In the genomic region with DNA sequence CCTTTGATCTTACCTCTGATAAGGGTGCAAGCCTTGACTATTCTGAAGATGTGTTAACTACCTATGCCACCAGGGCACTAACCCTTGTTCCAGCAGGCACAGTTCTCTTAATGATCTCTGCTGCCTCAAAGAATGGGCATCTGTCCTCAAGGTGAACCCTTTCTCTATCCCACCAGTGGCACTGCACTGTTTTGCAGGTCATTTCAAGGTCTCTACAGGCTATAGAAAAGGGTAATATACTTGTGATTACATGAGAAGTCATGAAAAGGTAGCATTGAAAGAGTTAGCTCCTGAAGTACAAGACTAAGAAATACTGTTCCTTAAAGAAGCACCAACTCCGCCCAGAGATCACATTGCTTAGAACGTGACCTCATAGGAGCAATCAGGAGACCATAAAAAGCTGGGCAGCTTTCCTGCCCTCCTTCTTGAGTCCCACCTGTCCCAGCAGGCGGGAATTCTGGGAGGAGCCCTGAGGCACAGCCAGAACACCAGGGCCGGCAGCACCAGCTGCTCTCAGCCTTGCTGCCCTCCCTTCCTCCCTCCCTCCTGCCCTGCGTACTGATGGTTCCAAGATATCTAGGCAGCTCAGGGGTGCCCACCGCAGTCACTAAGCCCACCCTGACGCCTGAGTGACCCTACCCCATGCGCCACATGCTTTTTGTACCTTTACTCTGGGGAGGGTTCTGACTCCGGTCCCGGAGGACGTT, we compare ENCODE assay signal across 8 mouse cellular contexts.
A peak's percentile ranks its signal among the peaks of the same experiment; 100 is the strongest.
DNase-seq lines count a peak whose midpoint lies in the region; ATAC-seq and TF ChIP-seq lines count a peak whose summit lies in the region.

No protein-coding gene starts in this region.

- H3K36me3 ChIP-seq in forebrain, embryonic 10.5 days (replicated peaks): no peaks in the 10 kb centered on the region
- no peaks in the 10 kb centered on the region for H3K36me3 ChIP-seq in hindbrain, embryonic 13.5 days
- no peaks in the 10 kb centered on the region for H3K36me3 ChIP-seq in liver, embryonic 12.5 days

- H3K9ac ChIP-seq in hindbrain, embryonic 13.5 days: peak overlapping the region; percentile 75
- H3K9ac ChIP-seq in liver, embryonic 12.5 days: peak overlapping the region; percentile 55

- 33% methylated on average over 11 of the region's 11 CpGs for WGBS in forebrain, embryonic 10.5 days
- 23% methylated on average over 11 of the region's 11 CpGs for whole genome bisulfite sequencing in hindbrain, embryonic 13.5 days
- WGBS in liver, embryonic 12.5 days (ENCODE audit: insufficient replicate concordance): 6% methylated on average over 11 of the region's 11 CpGs

- peak; percentile 75 for ATAC-seq in hindbrain, embryonic 13.5 days (ENCODE audit: low FRiP score)
- ATAC-seq in liver, embryonic 12.5 days: peak; percentile 46; the same call in 1 of the 2 replicates

- H3K4me3 ChIP-seq in left cerebral cortex, adult 2 months: peak overlapping the region; percentile 40
- peak overlapping the region; percentile 55 for H3K4me3 ChIP-seq in forebrain, embryonic 10.5 days
- H3K4me3 ChIP-seq in hindbrain, embryonic 13.5 days: peak overlapping the region; percentile 45
- H3K4me3 ChIP-seq in liver, embryonic 12.5 days: peak overlapping the region; percentile 55

- TF ChIP-seq CTCF in left cerebral cortex, adult 2 months (IDR thresholded peaks at IDR 0.05): no peak; the same call in 1 of the 2 replicates

- H3K27me3 ChIP-seq in forebrain, embryonic 10.5 days (ENCODE audit: poor library complexity, severe bottlenecking): no peaks in the 10 kb centered on the region
- H3K27me3 ChIP-seq in hindbrain, embryonic 13.5 days: no peaks in the 10 kb centered on the region
- no peaks in the 10 kb centered on the region for H3K27me3 ChIP-seq in liver, embryonic 12.5 days (replicated peaks)

- no peaks in the 10 kb centered on the region for H3K9me3 ChIP-seq in forebrain, embryonic 10.5 days
- H3K9me3 ChIP-seq in hindbrain, embryonic 13.5 days: no peaks in the 10 kb centered on the region
- H3K9me3 ChIP-seq in liver, embryonic 12.5 days (replicated peaks): no peaks in the 10 kb centered on the region

- peaks cover 34% of the 10 kb centered on the region for H3K4me1 ChIP-seq in forebrain, embryonic 10.5 days
- H3K4me1 ChIP-seq in hindbrain, embryonic 13.5 days (replicated peaks): peaks cover 32% of the 10 kb centered on the region
- peaks cover 9% of the 10 kb centered on the region for H3K4me1 ChIP-seq in liver, embryonic 12.5 days

- H3K4me2 ChIP-seq in hindbrain, embryonic 13.5 days: peak overlapping the region; percentile 83
- H3K4me2 ChIP-seq in liver, embryonic 12.5 days: peak overlapping the region; percentile 72

- DNase-seq in left cerebral cortex, adult 2 months (ENCODE audit: extremely low spot score in 1 of 2, low spot score in 2 of 2): no peak
- no peak for DNase-seq in left cerebral cortex, adult 18-20 months (ENCODE audit: low spot score in 2 of 2)
- peak; percentile 84 for DNase-seq in brain, adult 2 months (ENCODE audit: low read depth, low spot score)
- DNase-seq in forebrain, embryonic 10.5 days (ENCODE audit: extremely low spot score, low spot score): peak; percentile 36
- DNase-seq in naive thymus-derived CD4-positive, alpha-beta T cell, adult 2 months (ENCODE audit: low read depth): peak; percentile 83
- peak; percentile 71 for DNase-seq in thymus, postnatal 4 days

- intact Hi-C loops in left cerebral cortex, adult 2 months (cut with DNase I): loop anchor here (10.0 kb wide), 2 partner anchors 154 to 364 kb away; no protein-coding TSS in a partner anchor

- peak overlapping the region; percentile 86 for H3K27ac ChIP-seq in left cerebral cortex, adult 2 months
- H3K27ac ChIP-seq in forebrain, embryonic 10.5 days: peak overlapping the region; percentile 87
- H3K27ac ChIP-seq in hindbrain, embryonic 13.5 days: peak overlapping the region; percentile 90
- H3K27ac ChIP-seq in liver, embryonic 12.5 days: peak overlapping the region; percentile 30; the same call in 1 of the 2 replicates

Comparison
In these comparisons a context has a peak if more than half of its experiments do, and no peak if none do; other contexts are left out.
1. DNase-seq: peak in brain, adult 2 months (single experiment), forebrain, embryonic 10.5 days (single experiment), naive thymus-derived CD4-positive, alpha-beta T cell, adult 2 months (single experiment) and thymus, postnatal 4 days (single experiment); none in left cerebral cortex, adult 2 months (0 of 2) and left cerebral cortex, adult 18-20 months (0 of 2).
2. H3K27ac ChIP-seq: peak in every context shown above with its lines; median percentile 90 in hindbrain, embryonic 13.5 days; 87 in forebrain, embryonic 10.5 days; 86 in left cerebral cortex, adult 2 months; 30 in liver, embryonic 12.5 days.
3. Peak in every context shown above with its lines, with median percentiles within 50 percentile points of each other: H3K4me3 ChIP-seq.